Mouse (Mus musculus): ENCODE data around the gene Dnaja2. TPM values are rescaled to one million over a fixed set of nuclear protein-coding genes. Genes with fewer than 3 reads are reported as not detected.

Gene Dnaja2
- polyA plus RNA-seq, 1 experiment, result 221 TPM

DNA sequence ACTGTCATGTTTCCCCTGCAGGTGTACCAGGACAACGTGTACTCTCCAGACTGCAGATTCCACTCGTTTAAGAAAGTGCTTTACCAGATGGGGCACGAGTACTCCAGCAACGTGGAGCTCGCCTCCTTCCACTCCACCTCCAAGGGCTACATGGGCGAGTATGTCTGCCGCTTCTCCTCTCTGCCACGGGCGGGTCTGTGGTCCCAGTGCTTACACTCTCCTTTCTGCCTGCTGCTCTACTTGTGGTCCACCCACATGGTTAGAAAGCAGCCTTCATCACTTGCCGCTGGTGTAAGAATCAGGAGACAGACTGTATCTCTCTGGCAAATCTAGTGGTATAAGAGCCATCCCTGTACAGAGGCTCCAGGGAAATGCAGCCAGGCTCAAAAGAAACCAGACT, 37.2 kb downstream of the Dnaja2 start:
- TF ChIP-seq EP300 (IDR thresholded peaks at IDR 0.05; ENCODE audit: insufficient read depth, low read depth, low read length) (no peak), POLR2A (IDR thresholded peaks at IDR 0.05; ENCODE audit: insufficient read depth, low read length) (no peak), CTCF (IDR thresholded peaks at IDR 0.05; ENCODE audit: low read depth, low read length) (no peak)
- no peaks in the 10 kb centered on the region for H3K4me1 ChIP-seq (ENCODE audit: control insufficient read depth, insufficient read depth, low read length)
- H3K27ac ChIP-seq (ENCODE audit: insufficient read depth, low read length), result no peak overlapping the region
- H3K9me3 ChIP-seq (replicated peaks; ENCODE audit: control insufficient read depth, insufficient read depth, low read length, poor library complexity, severe bottlenecking), result no peaks in the 10 kb centered on the region
- peaks cover 88% of the 10 kb centered on the region for H3K36me3 ChIP-seq (ENCODE audit: control insufficient read depth, insufficient read depth, low read length, poor library complexity, severe bottlenecking)
- no peak overlapping the region for H3K9ac ChIP-seq (ENCODE audit: low read depth, poor library complexity, severe bottlenecking)
- H3K4me3 ChIP-seq (ENCODE audit: low read depth, low read length), result no peak overlapping the region
- no peaks in the 10 kb centered on the region for H3K27me3 ChIP-seq (ENCODE audit: control insufficient read depth, insufficient read depth, low read length, poor library complexity, severe bottlenecking)

DNA sequence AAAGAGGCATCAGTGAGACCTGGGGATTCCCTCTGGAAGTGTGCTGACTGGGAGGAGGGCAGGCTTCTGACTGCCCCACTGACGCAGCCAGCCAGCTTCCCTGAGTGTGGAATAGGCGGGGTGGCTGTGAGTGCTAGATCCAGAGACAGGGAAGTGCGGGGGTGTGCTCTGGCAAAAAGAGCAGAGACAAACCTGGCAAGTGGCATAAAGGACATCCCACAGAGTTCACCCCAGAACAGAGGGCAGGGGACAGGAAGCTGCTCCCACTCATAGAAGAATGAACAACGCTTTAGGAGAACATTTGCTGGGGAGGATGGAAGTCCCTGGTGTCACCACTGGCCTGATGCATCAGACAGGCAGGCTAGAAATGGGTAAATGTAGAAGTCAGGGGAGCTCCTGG, 37.8 kb downstream of the Dnaja2 start:
- Histone ChIP-seq H3K27me3 (ENCODE audit: control insufficient read depth, insufficient read depth, low read length, poor library complexity, severe bottlenecking) (no peaks in the 10 kb centered on the region), H3K9me3 (replicated peaks; ENCODE audit: control insufficient read depth, insufficient read depth, low read length, poor library complexity, severe bottlenecking) (no peaks in the 10 kb centered on the region), H3K4me1 (ENCODE audit: control insufficient read depth, insufficient read depth, low read length) (no peaks in the 10 kb centered on the region), H3K9ac (ENCODE audit: low read depth, poor library complexity, severe bottlenecking) (no peak overlapping the region), H3K27ac (ENCODE audit: insufficient read depth, low read length) (no peak overlapping the region), H3K36me3 (ENCODE audit: control insufficient read depth, insufficient read depth, low read length, poor library complexity, severe bottlenecking) (peaks cover 87% of the 10 kb centered on the region), H3K4me3 (ENCODE audit: low read depth, low read length) (no peak overlapping the region)
- no peak for TF ChIP-seq POLR2A (IDR thresholded peaks at IDR 0.05; ENCODE audit: insufficient read depth, low read length)
- no peak for TF ChIP-seq CTCF (IDR thresholded peaks at IDR 0.05; ENCODE audit: low read depth, low read length)
- no peak for TF ChIP-seq EP300 (IDR thresholded peaks at IDR 0.05; ENCODE audit: insufficient read depth, low read depth, low read length)

DNA sequence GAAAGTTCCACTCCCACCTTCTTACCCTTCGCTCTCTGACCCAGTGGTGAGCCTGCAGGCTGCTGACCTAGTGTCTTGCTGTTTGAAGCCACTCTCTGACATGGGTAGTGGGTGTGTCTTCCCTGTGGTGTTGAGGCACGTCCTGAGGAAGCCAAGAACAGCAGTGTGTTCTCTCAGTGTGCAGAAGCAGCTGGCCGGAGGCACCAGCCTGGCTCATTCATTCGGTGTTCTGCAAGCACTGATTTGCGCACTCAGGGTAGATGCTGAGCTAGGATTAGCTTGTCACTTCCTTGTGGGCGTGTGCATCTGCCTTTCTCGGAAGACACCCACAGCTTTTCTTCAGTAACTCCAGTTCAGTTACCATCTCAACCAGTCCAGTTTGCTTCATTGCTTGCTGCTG, 39.8 kb downstream of the Dnaja2 start:
- Histone ChIP-seq H3K9ac (ENCODE audit: low read depth, poor library complexity, severe bottlenecking) (no peak overlapping the region), H3K27me3 (ENCODE audit: control insufficient read depth, insufficient read depth, low read length, poor library complexity, severe bottlenecking) (no peaks in the 10 kb centered on the region), H3K9me3 (replicated peaks; ENCODE audit: control insufficient read depth, insufficient read depth, low read length, poor library complexity, severe bottlenecking) (no peaks in the 10 kb centered on the region), H3K36me3 (ENCODE audit: control insufficient read depth, insufficient read depth, low read length, poor library complexity, severe bottlenecking) (peaks cover 86% of the 10 kb centered on the region), H3K4me3 (ENCODE audit: low read depth, low read length) (no peak overlapping the region), H3K27ac (ENCODE audit: insufficient read depth, low read length) (no peak overlapping the region), H3K4me1 (ENCODE audit: control insufficient read depth, insufficient read depth, low read length) (no peaks in the 10 kb centered on the region)
- no peak for TF ChIP-seq POLR2A (IDR thresholded peaks at IDR 0.05; ENCODE audit: insufficient read depth, low read length)
- no peak for TF ChIP-seq EP300 (IDR thresholded peaks at IDR 0.05; ENCODE audit: insufficient read depth, low read depth, low read length)
- no peak for TF ChIP-seq CTCF (IDR thresholded peaks at IDR 0.05; ENCODE audit: low read depth, low read length)

DNA sequence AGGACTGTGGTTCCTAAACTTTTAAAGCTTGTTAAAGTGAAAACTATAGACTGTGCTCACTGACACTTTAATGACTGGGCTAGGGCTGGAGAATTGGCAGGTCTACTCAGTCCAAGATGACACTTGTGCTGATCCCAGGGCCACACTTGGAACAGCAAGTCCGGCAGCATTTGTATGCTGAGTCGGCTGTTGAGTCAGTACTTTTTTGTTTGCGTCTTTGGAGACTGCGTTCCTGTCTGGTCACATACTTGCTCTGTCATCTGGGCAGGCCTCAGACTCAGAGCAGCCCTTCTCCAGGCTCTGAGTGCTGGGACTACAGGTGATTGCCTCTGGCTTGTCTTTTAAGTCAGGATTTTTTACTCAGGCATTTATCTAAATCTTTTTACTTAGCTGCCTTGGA, 41.9 kb downstream of the Dnaja2 start:
- Histone ChIP-seq H3K9me3 (replicated peaks; ENCODE audit: control insufficient read depth, insufficient read depth, low read length, poor library complexity, severe bottlenecking) (no peaks in the 10 kb centered on the region), H3K27ac (ENCODE audit: insufficient read depth, low read length) (no peak overlapping the region), H3K4me3 (ENCODE audit: low read depth, low read length) (no peak overlapping the region), H3K36me3 (ENCODE audit: control insufficient read depth, insufficient read depth, low read length, poor library complexity, severe bottlenecking) (peaks cover 85% of the 10 kb centered on the region), H3K9ac (ENCODE audit: low read depth, poor library complexity, severe bottlenecking) (no peak overlapping the region), H3K27me3 (ENCODE audit: control insufficient read depth, insufficient read depth, low read length, poor library complexity, severe bottlenecking) (no peaks in the 10 kb centered on the region), H3K4me1 (ENCODE audit: control insufficient read depth, insufficient read depth, low read length) (no peaks in the 10 kb centered on the region)
- TF ChIP-seq EP300 (IDR thresholded peaks at IDR 0.05; ENCODE audit: insufficient read depth, low read depth, low read length) (no peak), POLR2A (IDR thresholded peaks at IDR 0.05; ENCODE audit: insufficient read depth, low read length) (no peak), CTCF (IDR thresholded peaks at IDR 0.05; ENCODE audit: low read depth, low read length) (no peak)

DNA sequence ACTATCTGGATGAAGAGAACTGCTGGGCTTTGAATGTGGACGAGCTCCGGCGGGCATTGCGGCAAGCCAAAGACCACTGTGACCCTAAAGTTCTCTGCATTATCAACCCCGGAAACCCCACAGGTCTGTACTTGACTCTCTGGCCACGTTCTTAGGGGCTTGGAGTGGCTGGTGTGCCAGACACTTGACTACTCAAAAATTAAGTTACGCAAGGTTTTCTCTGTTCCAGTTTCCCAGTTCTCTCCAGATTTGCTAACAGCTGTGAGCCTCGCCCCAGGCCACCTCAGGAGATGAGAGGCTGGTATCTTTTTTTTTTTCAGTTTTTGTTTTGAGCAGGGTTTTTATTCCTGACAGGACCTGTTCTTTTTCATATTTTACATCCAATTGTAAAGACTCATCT, 42.9 kb downstream of the Dnaja2 start:
- TF ChIP-seq EP300 (IDR thresholded peaks at IDR 0.05; ENCODE audit: insufficient read depth, low read depth, low read length) (no peak), POLR2A (IDR thresholded peaks at IDR 0.05; ENCODE audit: insufficient read depth, low read length) (no peak), CTCF (IDR thresholded peaks at IDR 0.05; ENCODE audit: low read depth, low read length) (no peak)
- Histone ChIP-seq H3K4me3 (ENCODE audit: low read depth, low read length) (no peak overlapping the region), H3K27me3 (ENCODE audit: control insufficient read depth, insufficient read depth, low read length, poor library complexity, severe bottlenecking) (no peaks in the 10 kb centered on the region), H3K27ac (ENCODE audit: insufficient read depth, low read length) (no peak overlapping the region), H3K36me3 (ENCODE audit: control insufficient read depth, insufficient read depth, low read length, poor library complexity, severe bottlenecking) (peaks cover 84% of the 10 kb centered on the region), H3K9me3 (replicated peaks; ENCODE audit: control insufficient read depth, insufficient read depth, low read length, poor library complexity, severe bottlenecking) (no peaks in the 10 kb centered on the region), H3K9ac (ENCODE audit: low read depth, poor library complexity, severe bottlenecking) (no peak overlapping the region), H3K4me1 (ENCODE audit: control insufficient read depth, insufficient read depth, low read length) (no peaks in the 10 kb centered on the region)

DNA sequence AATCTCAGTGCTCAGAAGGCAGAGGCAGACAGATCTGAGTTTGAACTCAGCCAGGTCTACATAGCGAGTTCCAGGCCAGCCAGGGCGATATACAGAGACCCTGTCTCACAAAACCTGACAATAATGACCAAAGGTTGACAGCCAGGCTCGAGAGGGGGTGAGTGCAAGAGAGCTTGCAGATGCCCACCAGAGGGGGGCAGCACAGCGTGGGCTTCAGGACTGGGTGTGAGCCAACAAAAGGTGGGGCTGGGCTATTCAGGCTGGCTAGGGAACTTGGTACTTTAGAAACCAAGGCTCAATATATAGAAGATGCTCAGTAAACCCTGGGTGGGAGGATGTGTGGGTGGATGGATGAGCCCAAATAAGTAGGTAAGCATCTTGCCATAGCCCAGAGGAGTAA, 46.5 kb downstream of the Dnaja2 start:
- Histone ChIP-seq H3K27me3 (ENCODE audit: control insufficient read depth, insufficient read depth, low read length, poor library complexity, severe bottlenecking) (no peaks in the 10 kb centered on the region), H3K4me1 (ENCODE audit: control insufficient read depth, insufficient read depth, low read length) (no peaks in the 10 kb centered on the region), H3K9ac (ENCODE audit: low read depth, poor library complexity, severe bottlenecking) (no peak overlapping the region), H3K9me3 (replicated peaks; ENCODE audit: control insufficient read depth, insufficient read depth, low read length, poor library complexity, severe bottlenecking) (no peaks in the 10 kb centered on the region), H3K27ac (ENCODE audit: insufficient read depth, low read length) (no peak overlapping the region), H3K36me3 (ENCODE audit: control insufficient read depth, insufficient read depth, low read length, poor library complexity, severe bottlenecking) (peaks cover 88% of the 10 kb centered on the region), H3K4me3 (ENCODE audit: low read depth, low read length) (no peak overlapping the region)
- TF ChIP-seq EP300 (IDR thresholded peaks at IDR 0.05; ENCODE audit: insufficient read depth, low read depth, low read length), result no peak
- TF ChIP-seq POLR2A (IDR thresholded peaks at IDR 0.05; ENCODE audit: insufficient read depth, low read length), result no peak
- TF ChIP-seq CTCF (IDR thresholded peaks at IDR 0.05; ENCODE audit: low read depth, low read length), result peak; percentile 68
